Mouse (Mus musculus): ENCODE data around the gene 2010111I01Rik. TPM values are rescaled to one million over a fixed set of nuclear protein-coding genes. Genes with fewer than 3 reads are reported as not detected.

Gene 2010111I01Rik
- polyA plus RNA-seq, 1 experiment = 144 TPM

DNA sequence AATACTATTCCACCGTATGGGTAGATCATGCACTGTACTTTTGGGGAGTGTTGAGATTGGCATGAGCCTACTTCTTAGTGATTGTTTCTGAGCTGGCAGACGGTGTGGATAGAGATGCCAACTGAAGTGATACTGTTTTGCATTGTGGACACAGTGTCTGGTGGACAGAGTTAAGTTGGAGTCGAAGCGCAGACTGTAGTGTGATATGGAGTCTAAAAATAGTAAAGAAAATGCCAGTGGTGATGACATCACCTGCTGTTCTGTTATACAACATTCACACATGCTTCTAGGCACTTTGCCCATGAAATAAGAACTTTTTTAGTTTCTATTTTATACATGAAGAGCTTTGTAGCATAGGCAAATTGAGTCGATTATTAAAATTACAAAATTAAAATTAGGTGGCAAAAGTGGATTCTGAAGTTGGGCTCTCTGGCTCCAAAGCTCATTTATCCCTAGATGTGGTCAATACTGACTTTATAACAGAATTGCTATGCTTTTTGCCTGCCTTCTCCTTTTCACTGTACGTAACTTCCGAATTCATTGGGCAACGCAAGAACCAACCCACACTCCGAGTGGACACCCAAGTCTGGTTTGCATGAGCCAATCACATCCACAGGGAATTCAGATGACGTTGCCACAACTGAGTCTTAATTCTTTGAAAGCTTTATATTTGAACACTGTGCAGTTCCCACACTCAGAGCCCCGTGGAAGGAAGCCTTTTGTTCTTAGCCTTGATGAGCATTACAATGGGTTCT, 6.0 kb downstream of the 2010111I01Rik start:
- Histone ChIP-seq H3K4me3 (no peak overlapping the region), H3K27me3 (ENCODE audit: control insufficient read depth, insufficient read depth, insufficient read length) (no peaks in the 10 kb centered on the region), H3K36me3 (ENCODE audit: control insufficient read depth, insufficient read depth) (no peaks in the 10 kb centered on the region), H3ac (ENCODE audit: control insufficient read depth, insufficient read length) (no peak overlapping the region), H3K79me2 (ENCODE audit: control insufficient read depth, insufficient read depth) (no peaks in the 10 kb centered on the region), H3K4me2 (ENCODE audit: low read depth) (no peak overlapping the region)
- no peak for TF ChIP-seq REST (IDR thresholded peaks at IDR 0.05; ENCODE audit: insufficient read depth, insufficient read length)
- TF ChIP-seq MAX (IDR thresholded peaks at IDR 0.05; ENCODE audit: low read depth) = no peak
- TF ChIP-seq MYOG (IDR thresholded peaks at IDR 0.05; ENCODE audit: control insufficient read depth in 1 of 3, insufficient read depth in 1 of 3, insufficient read length in 2 of 3, low read depth in 2 of 3) = no peak
- no peak for TF ChIP-seq POLR2AphosphoS2 (IDR thresholded peaks at IDR 0.05; ENCODE audit: insufficient read length, low read depth)
- no peak for TF ChIP-seq TCF3 (IDR thresholded peaks at IDR 0.05; ENCODE audit: insufficient read length, low read depth)
- TF ChIP-seq TCF12 (IDR thresholded peaks at IDR 0.05; ENCODE audit: insufficient read depth, poor library complexity, severe bottlenecking) = no peak

DNA sequence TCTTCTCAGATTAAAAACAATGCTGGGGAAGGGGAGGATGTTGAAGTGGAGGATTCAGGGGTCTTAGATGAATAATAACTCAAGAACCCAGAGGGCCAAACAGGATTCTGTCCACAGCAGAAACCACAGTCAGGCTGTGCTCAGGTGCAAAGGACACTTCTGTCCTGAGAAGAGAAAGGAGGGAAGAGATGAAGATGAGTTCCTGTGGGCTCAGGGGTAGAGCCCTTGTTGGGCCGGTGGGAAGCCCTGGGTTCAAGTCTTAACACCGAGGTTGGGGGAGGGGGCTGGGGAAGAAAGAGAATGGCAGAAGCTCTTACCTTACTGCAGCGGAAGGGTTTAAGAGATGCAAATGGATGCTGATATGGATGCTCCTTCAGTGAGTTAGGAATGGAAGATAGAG, 7.7 kb downstream of the 2010111I01Rik start:
- TF ChIP-seq REST (IDR thresholded peaks at IDR 0.05; ENCODE audit: insufficient read depth, insufficient read length) (no peak), TCF3 (IDR thresholded peaks at IDR 0.05; ENCODE audit: insufficient read length, low read depth) (no peak), SRF (IDR thresholded peaks at IDR 0.05; ENCODE audit: control insufficient read depth, insufficient read length, low read depth) (no peak), POLR2A (IDR thresholded peaks at IDR 0.05; ENCODE audit: insufficient read length, low read depth) (no peak), USF1 (IDR thresholded peaks at IDR 0.05; ENCODE audit: low read depth) (no peak), TCF12 (IDR thresholded peaks at IDR 0.05; ENCODE audit: insufficient read depth, poor library complexity, severe bottlenecking) (no peak), MAX (IDR thresholded peaks at IDR 0.05; ENCODE audit: low read depth) (no peak), MYOD1 (IDR thresholded peaks at IDR 0.05; ENCODE audit: control insufficient read depth in 1 of 3, insufficient read length in 2 of 3, low read depth in 2 of 3) (no peak), MYOG (IDR thresholded peaks at IDR 0.05; ENCODE audit: control insufficient read depth in 1 of 3, insufficient read depth in 1 of 3, insufficient read length in 2 of 3, low read depth in 2 of 3) (no peak), E2F4 (IDR thresholded peaks at IDR 0.05; ENCODE audit: insufficient read depth) (no peak), POLR2AphosphoS2 (IDR thresholded peaks at IDR 0.05; ENCODE audit: insufficient read length, low read depth) (no peak), CEBPB (IDR thresholded peaks at IDR 0.05; ENCODE audit: insufficient read depth, poor library complexity, severe bottlenecking) (no peak)
- Histone ChIP-seq H3K4me3 (no peak overlapping the region), H3K27me3 (ENCODE audit: control insufficient read depth, insufficient read depth, insufficient read length) (no peaks in the 10 kb centered on the region), H3K4me2 (ENCODE audit: low read depth) (no peak overlapping the region), H3ac (ENCODE audit: control insufficient read depth, insufficient read length) (no peak overlapping the region), H3K79me2 (ENCODE audit: control insufficient read depth, insufficient read depth) (no peaks in the 10 kb centered on the region), H3K36me3 (ENCODE audit: control insufficient read depth, insufficient read depth) (no peaks in the 10 kb centered on the region)

DNA sequence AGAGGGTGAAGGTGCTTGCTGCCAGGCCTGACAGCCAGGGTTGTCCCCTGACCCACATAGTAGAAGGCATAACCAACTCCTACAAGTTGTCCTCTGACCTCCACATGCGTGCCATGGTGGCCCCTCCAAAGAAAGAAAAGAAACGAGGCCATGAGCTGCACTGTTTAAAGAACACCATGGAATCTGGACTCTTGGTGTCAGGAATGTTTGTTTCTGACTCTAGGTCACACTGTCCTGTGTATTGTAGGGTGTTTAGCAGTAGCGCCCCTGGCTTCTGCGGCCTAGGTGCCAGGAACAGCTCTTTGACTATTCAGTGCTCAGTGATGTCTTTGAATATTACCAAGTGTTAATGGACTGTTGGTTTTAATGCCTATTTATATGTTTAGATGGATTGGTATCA, 8.4 kb downstream of the 2010111I01Rik start:
- Histone ChIP-seq H3K79me2 (ENCODE audit: control insufficient read depth, insufficient read depth) (no peaks in the 10 kb centered on the region), H3ac (ENCODE audit: control insufficient read depth, insufficient read length) (no peak overlapping the region), H3K27me3 (ENCODE audit: control insufficient read depth, insufficient read depth, insufficient read length) (no peaks in the 10 kb centered on the region), H3K4me3 (no peak overlapping the region), H3K4me2 (ENCODE audit: low read depth) (no peak overlapping the region), H3K36me3 (ENCODE audit: control insufficient read depth, insufficient read depth) (no peaks in the 10 kb centered on the region)
- TF ChIP-seq MAX (IDR thresholded peaks at IDR 0.05; ENCODE audit: low read depth) (no peak), USF1 (IDR thresholded peaks at IDR 0.05; ENCODE audit: low read depth) (no peak), POLR2A (IDR thresholded peaks at IDR 0.05; ENCODE audit: insufficient read length, low read depth) (no peak)

GRCm38 (mm10) chr13:62978104-62978503, 13.4 kb downstream of the 2010111I01Rik start:
- Histone ChIP-seq H3K4me2 (ENCODE audit: low read depth) (no peak overlapping the region), H3K27me3 (ENCODE audit: control insufficient read depth, insufficient read depth, insufficient read length) (no peaks in the 10 kb centered on the region), H3K36me3 (ENCODE audit: control insufficient read depth, insufficient read depth) (no peaks in the 10 kb centered on the region), H3K4me3 (no peak overlapping the region), H3K79me2 (ENCODE audit: control insufficient read depth, insufficient read depth) (no peaks in the 10 kb centered on the region), H3ac (ENCODE audit: control insufficient read depth, insufficient read length) (no peak overlapping the region)
- no peak for TF ChIP-seq TCF3 (IDR thresholded peaks at IDR 0.05; ENCODE audit: insufficient read length, low read depth)
- TF ChIP-seq CEBPB (IDR thresholded peaks at IDR 0.05; ENCODE audit: insufficient read depth, poor library complexity, severe bottlenecking) = no peak
- TF ChIP-seq REST (IDR thresholded peaks at IDR 0.05; ENCODE audit: insufficient read depth, insufficient read length) = no peak
- TF ChIP-seq TCF12 (IDR thresholded peaks at IDR 0.05; ENCODE audit: insufficient read depth, poor library complexity, severe bottlenecking) = no peak
- no peak for TF ChIP-seq MAX (IDR thresholded peaks at IDR 0.05; ENCODE audit: low read depth)
- no peak for TF ChIP-seq USF1 (IDR thresholded peaks at IDR 0.05; ENCODE audit: low read depth)
- no peak for TF ChIP-seq SRF (IDR thresholded peaks at IDR 0.05; ENCODE audit: control insufficient read depth, insufficient read length, low read depth)
- TF ChIP-seq MYOG (IDR thresholded peaks at IDR 0.05; ENCODE audit: control insufficient read depth in 1 of 3, insufficient read depth in 1 of 3, insufficient read length in 2 of 3, low read depth in 2 of 3) = no peak

- no peak overlapping the region for H3ac ChIP-seq (ENCODE audit: control insufficient read depth, insufficient read length)
- no peak overlapping the region for H3K4me3 ChIP-seq
- H3K27me3 ChIP-seq (ENCODE audit: control insufficient read depth, insufficient read depth, insufficient read length) = no peaks in the 10 kb centered on the region
- TF ChIP-seq MYOD1 (IDR thresholded peaks at IDR 0.05; ENCODE audit: control insufficient read depth in 1 of 3, insufficient read length in 2 of 3, low read depth in 2 of 3) (no peak), POLR2AphosphoS2 (IDR thresholded peaks at IDR 0.05; ENCODE audit: insufficient read length, low read depth) (no peak), REST (IDR thresholded peaks at IDR 0.05; ENCODE audit: insufficient read depth, insufficient read length) (no peak), SRF (IDR thresholded peaks at IDR 0.05; ENCODE audit: control insufficient read depth, insufficient read length, low read depth) (no peak), MYOG (IDR thresholded peaks at IDR 0.05; ENCODE audit: control insufficient read depth in 1 of 3, insufficient read depth in 1 of 3, insufficient read length in 2 of 3, low read depth in 2 of 3) (no peak), TCF3 (IDR thresholded peaks at IDR 0.05; ENCODE audit: insufficient read length, low read depth) (no peak), CEBPB (IDR thresholded peaks at IDR 0.05; ENCODE audit: insufficient read depth, poor library complexity, severe bottlenecking) (no peak), TCF12 (IDR thresholded peaks at IDR 0.05; ENCODE audit: insufficient read depth, poor library complexity, severe bottlenecking) (no peak), MAX (IDR thresholded peaks at IDR 0.05; ENCODE audit: low read depth) (no peak), E2F4 (IDR thresholded peaks at IDR 0.05; ENCODE audit: insufficient read depth) (no peak)
- H3K36me3 ChIP-seq (ENCODE audit: control insufficient read depth, insufficient read depth) = no peaks in the 10 kb centered on the region
- H3K4me2 ChIP-seq (ENCODE audit: low read depth) = no peak overlapping the region
- no peaks in the 10 kb centered on the region for H3K79me2 ChIP-seq (ENCODE audit: control insufficient read depth, insufficient read depth)
These were observed 14.1 kb downstream of the 2010111I01Rik start for GRCm38 (mm10) chr13:62978784-62979183.
